Mouse (Mus musculus) hindbrain, embryonic 12.5 days (tissue): ENCODE data around the gene Tmem132b. TPM values are rescaled to one million over a fixed set of nuclear protein-coding genes. Genes with fewer than 3 reads are reported as not detected.

ENCODE experiments used
- ATAC-seq: fragments of 200-750 bp; cut with Nextera tagmentation; 2 replicates; pipeline ENCODE4 v1.8.0; 2017; ENCODE audit warnings: moderate TSS enrichment; ENCODE audit not compliant: low FRiP score
- H3K27ac ChIP-seq: fragments of 300-500 bp; sonication (generic); 2 replicates; pipeline ENCODE4 v1.5.1; 2016; ENCODE audit warnings: mild to moderate bottlenecking
- H3K27me3 ChIP-seq: fragments of 300-500 bp; sonication (generic); 2 replicates; pipeline ENCODE4 v1.6.1; 2016; ENCODE audit warnings: mild to moderate bottlenecking
- H3K36me3 ChIP-seq: fragments of 300-500 bp; sonication (generic); 2 replicates; pipeline ENCODE4 v1.6.1; 2016; ENCODE audit warnings: mild to moderate bottlenecking
- H3K4me1 ChIP-seq: fragments of 300-500 bp; sonication (generic); 2 replicates; pipeline ENCODE4 v1.6.1; 2016
- H3K4me2 ChIP-seq: fragments of 300-500 bp; sonication (generic); replicated peaks from 2 replicates; pipeline ENCODE4 v1.6.1; 2016; ENCODE audit warnings: mild to moderate bottlenecking
- H3K4me3 ChIP-seq: fragments of 300-500 bp; sonication (generic); 2 replicates; pipeline ENCODE4 v1.5.1; 2016; ENCODE audit warnings: mild to moderate bottlenecking
- H3K9ac ChIP-seq: fragments of 300-500 bp; sonication (generic); 2 replicates; pipeline ENCODE4 v1.6.1; 2016; ENCODE audit warnings: mild to moderate bottlenecking, moderate library complexity
- H3K9me3 ChIP-seq: fragments of 300-500 bp; sonication (generic); replicated peaks from 2 replicates; pipeline ENCODE4 v1.6.1; 2016; ENCODE audit warnings: mild to moderate bottlenecking
- WGBS: fragments of 180-500 bp; shearing (Covaris S2); methylation state at CpG from one replicate; pipeline ENCODE4 v1.1.7; 2016; 5-methylcytosine and 5-hydroxymethylcytosine counted together
- polyA plus RNA-seq: library from polyadenylated mRNA; unstranded; fragments of >200 nt; fragmentation: Nextera tagmentation; extraction: Ambion mirVana; gene quantifications from 2 replicates; pipeline ENCODE4 v1.2.1, GENCODE M21; 2016

Gene Tmem132b
- polyA plus RNA-seq, 1 experiment from 2014 or later = 2.4 TPM

GRCm38 (mm10) chr5:125585211-125585610 is 53.6 kb downstream of the Tmem132b start:
- WGBS = 86% methylated on average over 5 of the region's 5 CpGs
- no peak overlapping the region for H3K27ac ChIP-seq
- H3K4me3 ChIP-seq = no peak overlapping the region
- no peaks in the 10 kb centered on the region for H3K27me3 ChIP-seq
- peaks cover 13% of the 10 kb centered on the region for H3K4me1 ChIP-seq
- no peaks in the 10 kb centered on the region for H3K36me3 ChIP-seq
- ATAC-seq = no peak
- H3K4me2 ChIP-seq = no peak overlapping the region
- no peak overlapping the region for H3K9ac ChIP-seq
- no peaks in the 10 kb centered on the region for H3K9me3 ChIP-seq

GRCm38 (mm10) chr5:125588203-125588602 is 56.6 kb downstream of the Tmem132b start:
- H3K4me1 ChIP-seq = peaks cover 13% of the 10 kb centered on the region
- H3K9me3 ChIP-seq = no peaks in the 10 kb centered on the region
- H3K9ac ChIP-seq = no peak overlapping the region
- H3K27me3 ChIP-seq = no peaks in the 10 kb centered on the region
- ATAC-seq = no peak
- H3K36me3 ChIP-seq = no peaks in the 10 kb centered on the region
- no peak overlapping the region for H3K27ac ChIP-seq
- 67% methylated on average over 7 of the region's 7 CpGs for WGBS
- H3K4me3 ChIP-seq = no peak overlapping the region
- no peak overlapping the region for H3K4me2 ChIP-seq

GRCm38 (mm10) chr5:125588876-125589667 is 57.5 kb downstream of the Tmem132b start:
- WGBS = 5% methylated on average over 18 of the region's 18 CpGs
- no peaks in the 10 kb centered on the region for H3K36me3 ChIP-seq
- H3K9ac ChIP-seq = peak overlapping the region; percentile 58
- H3K4me3 ChIP-seq = peak overlapping the region; percentile 42
- peak overlapping the region; percentile 19 for H3K27ac ChIP-seq
- no peaks in the 10 kb centered on the region for H3K9me3 ChIP-seq
- peak overlapping the region; percentile 66 for H3K4me2 ChIP-seq
- peak; percentile 81 for ATAC-seq
- H3K4me1 ChIP-seq = peaks cover 11% of the 10 kb centered on the region
- no peaks in the 10 kb centered on the region for H3K27me3 ChIP-seq

- H3K27ac ChIP-seq = no peak overlapping the region
These were observed 66.5 kb downstream of the Tmem132b start for GRCm38 (mm10) chr5:125598056-125598455.

DNA sequence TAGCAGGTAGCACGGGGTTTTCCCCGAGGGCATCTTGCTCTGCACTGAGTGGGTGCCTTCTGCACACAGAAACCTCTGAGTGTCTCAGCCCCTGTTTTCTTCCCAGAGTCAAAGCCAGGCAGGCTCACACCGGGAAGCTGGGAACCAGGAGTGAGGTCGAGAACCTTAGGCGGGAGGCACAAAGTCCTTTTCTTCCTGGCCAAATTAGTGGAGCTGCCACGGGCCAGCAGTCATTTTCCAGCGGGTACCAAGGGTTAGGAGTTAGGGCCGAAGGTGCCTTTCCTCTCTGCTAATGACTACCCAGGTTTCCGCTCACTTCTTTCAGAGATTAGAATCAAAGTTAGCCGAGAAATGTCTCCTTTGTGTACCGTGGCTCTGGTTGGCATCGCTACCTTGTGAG is 75.6 kb downstream of the Tmem132b start:
- Histone ChIP-seq H3K27me3 (no peaks in the 10 kb centered on the region), H3K4me1 (no peaks in the 10 kb centered on the region), H3K27ac (no peak overlapping the region), H3K4me2 (no peak overlapping the region), H3K36me3 (no peaks in the 10 kb centered on the region), H3K9ac (no peak overlapping the region), H3K9me3 (peaks cover 6% of the 10 kb centered on the region; the same call in 1 of the 2 replicates), H3K4me3 (no peak overlapping the region)
- ATAC-seq = no peak
- 77% methylated on average over 12 of the region's 12 CpGs for WGBS

More at GRCm38 (mm10) chr5:125598056-125598455, 66.5 kb downstream of the Tmem132b start:
- 85% methylated on average over 10 of the region's 10 CpGs for WGBS
- no peaks in the 10 kb centered on the region for H3K36me3 ChIP-seq
- H3K4me3 ChIP-seq = no peak overlapping the region
- no peaks in the 10 kb centered on the region for H3K9me3 ChIP-seq
- no peaks in the 10 kb centered on the region for H3K4me1 ChIP-seq
- H3K9ac ChIP-seq = no peak overlapping the region
- no peak overlapping the region for H3K4me2 ChIP-seq
- ATAC-seq = no peak
- H3K27me3 ChIP-seq = no peaks in the 10 kb centered on the region

- H3K36me3 ChIP-seq = no peaks in the 10 kb centered on the region
- no peak overlapping the region for H3K9ac ChIP-seq
- H3K4me1 ChIP-seq = no peaks in the 10 kb centered on the region
- ATAC-seq = no peak
- no peak overlapping the region for H3K4me3 ChIP-seq
- no peaks in the 10 kb centered on the region for H3K27me3 ChIP-seq
- WGBS = 59% methylated on average over 1 of the region's 1 CpGs
- H3K9me3 ChIP-seq = peaks cover 10% of the 10 kb centered on the region; the same call in 1 of the 2 replicates
- no peak overlapping the region for H3K27ac ChIP-seq
- no peak overlapping the region for H3K4me2 ChIP-seq
These were observed 78.4 kb downstream of the Tmem132b start for GRCm38 (mm10) chr5:125609968-125610367.

DNA sequence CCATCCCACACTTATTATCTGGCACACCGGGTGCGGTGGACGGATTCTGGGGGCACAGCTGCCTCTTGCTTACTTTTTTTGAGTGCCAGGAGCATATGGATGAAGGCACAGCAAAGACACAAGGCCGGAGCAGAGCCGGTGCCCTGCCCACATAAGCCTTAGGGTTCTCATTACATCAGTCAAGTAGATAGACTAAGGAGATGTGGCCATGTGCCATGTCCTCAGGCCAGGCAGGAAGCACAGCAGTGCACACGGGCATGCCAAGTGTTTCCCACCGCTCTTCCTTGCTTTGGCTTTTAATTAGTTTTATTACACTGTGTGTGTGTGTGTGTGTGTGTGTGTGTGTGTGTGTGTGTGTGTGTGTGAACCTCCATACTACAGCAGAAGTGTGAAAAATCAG is 80.9 kb downstream of the Tmem132b start:
- Histone ChIP-seq H3K9me3 (peaks cover 19% of the 10 kb centered on the region), H3K4me3 (no peak overlapping the region), H3K9ac (no peak overlapping the region), H3K4me2 (no peak overlapping the region), H3K27ac (no peak overlapping the region), H3K4me1 (no peaks in the 10 kb centered on the region), H3K27me3 (no peaks in the 10 kb centered on the region), H3K36me3 (no peaks in the 10 kb centered on the region)
- ATAC-seq = no peak
- 94% methylated on average over 7 of the region's 7 CpGs for whole genome bisulfite sequencing

GRCm38 (mm10) chr5:125613136-125613535 is 81.6 kb downstream of the Tmem132b start:
- Histone ChIP-seq H3K9me3 (peaks cover 25% of the 10 kb centered on the region), H3K36me3 (no peaks in the 10 kb centered on the region), H3K4me2 (no peak overlapping the region), H3K4me3 (no peak overlapping the region), H3K9ac (no peak overlapping the region), H3K27ac (no peak overlapping the region), H3K4me1 (no peaks in the 10 kb centered on the region), H3K27me3 (no peaks in the 10 kb centered on the region)
- ATAC-seq = no peak
- 85% methylated on average over 5 of the region's 5 CpGs for WGBS

- H3K4me1 ChIP-seq = no peaks in the 10 kb centered on the region
- no peak overlapping the region for H3K4me3 ChIP-seq
- no peak overlapping the region for H3K9ac ChIP-seq
- H3K36me3 ChIP-seq = no peaks in the 10 kb centered on the region
- H3K27me3 ChIP-seq = no peaks in the 10 kb centered on the region
- 53% methylated on average over 2 of the region's 2 CpGs for WGBS
- no peak for ATAC-seq
- no peak overlapping the region for H3K4me2 ChIP-seq
- H3K27ac ChIP-seq = no peak overlapping the region
- H3K9me3 ChIP-seq = peaks cover 27% of the 10 kb centered on the region
These were observed 82.8 kb downstream of the Tmem132b start for GRCm38 (mm10) chr5:125614348-125614747.

GRCm38 (mm10) chr5:125617050-125617449 is 85.5 kb downstream of the Tmem132b start:
- H3K9ac ChIP-seq = no peak overlapping the region
- 95% methylated on average over 1 of the region's 1 CpGs for WGBS
- no peak overlapping the region for H3K4me2 ChIP-seq

DNA sequence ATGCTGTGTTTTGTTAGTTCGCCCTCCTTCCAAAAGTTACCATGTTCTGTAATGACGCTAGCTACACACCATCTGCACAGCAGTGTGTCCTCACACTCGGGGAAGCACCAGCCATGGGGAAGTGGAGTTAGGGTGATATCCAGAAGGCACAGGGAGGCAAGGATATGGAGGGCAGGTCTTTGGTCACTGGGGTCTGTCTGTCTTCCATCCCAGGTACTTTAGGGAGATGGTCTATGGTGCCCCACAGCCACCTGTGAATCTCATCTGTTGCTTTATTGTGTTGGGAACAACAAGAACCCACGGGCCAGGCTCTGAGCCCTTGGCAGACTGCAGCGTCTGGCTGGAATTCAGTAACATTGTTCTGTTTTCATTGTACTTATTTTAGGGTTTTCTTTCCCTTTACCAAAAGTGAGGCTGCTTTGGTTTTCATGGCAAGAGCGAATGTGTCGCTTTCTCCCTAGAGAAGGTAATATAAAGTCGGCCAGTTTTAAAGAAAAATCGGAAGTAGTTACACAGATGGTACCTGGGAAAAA is 96.3 kb downstream of the Tmem132b start:
- ATAC-seq = no peak
- no peak overlapping the region for H3K4me3 ChIP-seq
- WGBS = 86% methylated on average over 9 of the region's 9 CpGs

More at GRCm38 (mm10) chr5:125617050-125617449, 85.5 kb downstream of the Tmem132b start:
- no peaks in the 10 kb centered on the region for H3K4me1 ChIP-seq
- no peaks in the 10 kb centered on the region for H3K27me3 ChIP-seq
- no peak overlapping the region for H3K27ac ChIP-seq
- peaks cover 21% of the 10 kb centered on the region for H3K9me3 ChIP-seq
- no peak overlapping the region for H3K4me3 ChIP-seq
- no peaks in the 10 kb centered on the region for H3K36me3 ChIP-seq
- no peak for ATAC-seq

DNA sequence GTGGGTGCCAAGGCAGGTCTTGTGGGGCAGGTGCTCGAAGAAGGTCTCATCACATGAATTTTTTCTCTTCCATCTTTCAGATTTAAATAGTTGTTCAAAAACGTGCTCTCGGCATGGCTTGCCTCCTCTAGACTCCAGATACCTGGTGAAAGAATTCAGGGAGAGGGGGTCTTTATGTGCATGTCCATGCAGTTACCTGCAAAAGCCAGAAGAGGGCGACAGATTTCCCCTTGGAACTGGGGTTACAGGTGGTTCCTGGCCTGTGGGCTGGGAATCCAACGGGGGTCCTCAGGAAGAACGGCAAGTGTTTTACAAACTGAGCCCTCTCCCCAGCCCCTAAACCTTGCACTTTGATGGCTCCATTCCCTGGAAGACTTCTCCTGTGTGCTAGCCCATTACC is 103.1 kb downstream of the Tmem132b start:
- Histone ChIP-seq H3K9me3 (no peaks in the 10 kb centered on the region), H3K4me2 (no peak overlapping the region), H3K9ac (no peak overlapping the region), H3K36me3 (no peaks in the 10 kb centered on the region), H3K27ac (no peak overlapping the region), H3K27me3 (no peaks in the 10 kb centered on the region), H3K4me3 (no peak overlapping the region), H3K4me1 (no peaks in the 10 kb centered on the region)
- 80% methylated on average over 6 of the region's 6 CpGs for WGBS
- ATAC-seq = no peak

More for the DNA sequence above, 96.3 kb downstream of the Tmem132b start:
- no peak overlapping the region for H3K9ac ChIP-seq
- H3K27me3 ChIP-seq = no peaks in the 10 kb centered on the region
- H3K36me3 ChIP-seq = no peaks in the 10 kb centered on the region
- no peak overlapping the region for H3K27ac ChIP-seq
- no peaks in the 10 kb centered on the region for H3K9me3 ChIP-seq
- H3K4me2 ChIP-seq = no peak overlapping the region
- H3K4me1 ChIP-seq = no peaks in the 10 kb centered on the region

DNA sequence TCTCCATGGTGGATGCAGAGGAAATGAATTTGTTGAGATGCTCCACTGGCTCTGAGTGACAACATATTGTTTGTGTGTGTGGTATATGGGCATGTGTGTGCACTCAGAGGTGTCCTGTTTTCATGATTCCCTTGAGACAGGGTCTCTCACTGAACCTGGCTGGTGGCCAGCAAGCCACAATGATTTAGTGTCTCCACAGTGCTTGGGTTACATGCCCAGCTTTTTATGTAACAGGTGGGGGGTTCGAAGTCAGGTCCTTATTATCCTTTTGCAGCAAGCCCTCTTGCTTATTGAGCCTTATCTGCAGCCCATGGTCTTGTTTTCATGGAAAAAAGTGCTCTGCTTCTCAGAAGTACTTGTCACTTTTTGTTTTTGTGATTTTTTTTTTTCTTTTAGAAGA is 109.4 kb downstream of the Tmem132b start:
- Histone ChIP-seq H3K4me3 (no peak overlapping the region), H3K36me3 (no peaks in the 10 kb centered on the region), H3K27ac (no peak overlapping the region), H3K9me3 (no peaks in the 10 kb centered on the region), H3K4me2 (no peak overlapping the region), H3K4me1 (no peaks in the 10 kb centered on the region), H3K27me3 (no peaks in the 10 kb centered on the region), H3K9ac (no peak overlapping the region)
- 76% methylated on average over 1 of the region's 1 CpGs for WGBS
- ATAC-seq = no peak
